Mouse (Mus musculus): ENCODE measurements around the gene Mettl2. TPM values are rescaled to one million over a fixed set of nuclear protein-coding genes. Genes with fewer than 3 reads are reported as not detected.

The Mettl2 gene
- total RNA-seq, 4 experiments from 2014 or later: 15.5 to 19.5 (median 17.7) TPM

Other genes with a start within 250 kb of the Mettl2 start
- under 1 TPM in 1 of 4 experiments, not detected in 3; 0.96 TPM for gene Efcab3, start 62.8 kb upstream of the Mettl2 start, total RNA-seq (2022)
- gene Gm10842, start 20.5 kb downstream of the Mettl2 start, total RNA-seq (2022): not detected
- gene Tlk2, start 52.4 kb downstream of the Mettl2 start, total RNA-seq (2022): 10 to 100 TPM; 48.1 to 53.5 (median 53.0) TPM
- 10 to 100 TPM in 2 of 4 experiments, 1 to 10 TPM in 2; 5.0 to 19.1 (median 9.9) TPM for gene Mrc2, start 166.2 kb downstream of the Mettl2 start, total RNA-seq (2022)

Data from layer of hippocampus, adult 8-10 months (tissue).